8 mouse cellular contexts compared by ENCODE assay signal in genomic region chr1:39649691-39650434, GRCm38 (mm10). TPM values are rescaled to one million over a fixed set of nuclear protein-coding genes. Genes with fewer than 3 reads are reported as not detected.
DNase-seq lines count a peak whose midpoint lies in the region; ATAC-seq and TF ChIP-seq lines count a peak whose summit lies in the region.

No protein-coding gene starts in this region.

- H3K27me3 ChIP-seq in heart, embryonic 15.5 days: peaks cover 60% of the 10 kb centered on the region
- H3K27me3 ChIP-seq in forebrain, embryonic 14.5 days (replicated peaks; ENCODE audit: control insufficient read depth, insufficient read depth, low read length): peaks cover 27% of the 10 kb centered on the region; the same call in 1 of the 2 replicates
- no peaks in the 10 kb centered on the region for H3K27me3 ChIP-seq in midbrain, embryonic 14.5 days (ENCODE audit: control insufficient read depth, insufficient read depth, low read length)

- intact Hi-C loops in heart, postnatal 10 days (cut with DNase I): no loop called here

- H3K4me2 ChIP-seq in heart, embryonic 15.5 days: peak overlapping the region; percentile 100
- peak overlapping the region; percentile 99 for H3K4me2 ChIP-seq in forebrain, embryonic 14.5 days (ENCODE audit: low read length)
- peak overlapping the region; percentile 98 for H3K4me2 ChIP-seq in midbrain, embryonic 14.5 days (ENCODE audit: low read length)

- no peak for DNase-seq in heart, postnatal 10 days
- peak; percentile 45 for DNase-seq in brain, embryonic 14.5 days (ENCODE audit: low read depth)
- DNase-seq in forebrain, embryonic 14.5 days (ENCODE audit: low spot score): peak; percentile 47
- peak; percentile 23 to 43 for DNase-seq in layer of hippocampus, postnatal 25 days (ENCODE audit: extremely low spot score in 1 of 2, low spot score in 1 of 2)
- DNase-seq in midbrain, embryonic 14.5 days: peak; percentile 53
- DNase-seq in urinary bladder, adult 18-20 months (ENCODE audit: low spot score in 2 of 2): no peak

- WGBS in heart, embryonic 15.5 days: 19% methylated on average over 17 of the region's 17 CpGs
- 19% methylated on average over 17 of the region's 17 CpGs for WGBS in forebrain, embryonic 14.5 days
- WGBS in midbrain, embryonic 14.5 days: 16% methylated on average over 17 of the region's 17 CpGs

- peak overlapping the region; percentile 40 for H3K9ac ChIP-seq in heart, embryonic 15.5 days
- peak overlapping the region; percentile 66 for H3K9ac ChIP-seq in forebrain, embryonic 14.5 days (ENCODE audit: low read length)
- peak overlapping the region; percentile 72 for H3K9ac ChIP-seq in midbrain, embryonic 14.5 days (replicated peaks; ENCODE audit: low read length)

- H3K36me3 ChIP-seq in heart, embryonic 15.5 days: no peaks in the 10 kb centered on the region
- no peaks in the 10 kb centered on the region for H3K36me3 ChIP-seq in forebrain, embryonic 14.5 days (ENCODE audit: control insufficient read depth, insufficient read depth, low read length)
- H3K36me3 ChIP-seq in midbrain, embryonic 14.5 days (ENCODE audit: control insufficient read depth, insufficient read depth, low read length): no peaks in the 10 kb centered on the region

- no peak for TF ChIP-seq CTCF in brain, embryonic 14.5 days (IDR thresholded peaks at IDR 0.05; ENCODE audit: borderline replicate concordance, extremely low read depth, insufficient read depth, insufficient read length)

- H3K4me3 ChIP-seq in heart, embryonic 15.5 days: peak overlapping the region; percentile 62
- peak overlapping the region; percentile 54 for H3K4me3 ChIP-seq in forebrain, embryonic 14.5 days (ENCODE audit: low read depth, low read length)
- peak overlapping the region; percentile 62 for H3K4me3 ChIP-seq in midbrain, embryonic 14.5 days (replicated peaks; ENCODE audit: low read depth, low read length)

- no peak overlapping the region for H3K27ac ChIP-seq in heart, embryonic 15.5 days
- no peak overlapping the region for H3K27ac ChIP-seq in forebrain, embryonic 14.5 days (ENCODE audit: low read depth, low read length)
- peak overlapping the region; percentile 76 for H3K27ac ChIP-seq in midbrain, embryonic 14.5 days (replicated peaks; ENCODE audit: low read depth, low read length)

- no peak for TF ChIP-seq POLR2A in brain, embryonic 14.5 days (IDR thresholded peaks at IDR 0.05; ENCODE audit: borderline replicate concordance, extremely low read depth, insufficient read depth, insufficient read length, poor library complexity, severe bottlenecking)

- H3K9me3 ChIP-seq in heart, embryonic 15.5 days (replicated peaks): no peaks in the 10 kb centered on the region
- no peaks in the 10 kb centered on the region for H3K9me3 ChIP-seq in forebrain, embryonic 14.5 days (replicated peaks; ENCODE audit: control insufficient read depth, low read length)
- no peaks in the 10 kb centered on the region for H3K9me3 ChIP-seq in midbrain, embryonic 14.5 days (ENCODE audit: control insufficient read depth, low read length)

- ATAC-seq in heart, embryonic 15.5 days (replicated peaks; ENCODE audit: insufficient number of reproducible peaks, insufficient read depth, low FRiP score, low read depth): no peak
- ATAC-seq in forebrain, embryonic 14.5 days: 0 out of 2 replicates have a peak, but pooled peaks have one; percentile 16
- peak; percentile 36; the same call in 1 of the 2 replicates for ATAC-seq in midbrain, embryonic 14.5 days (ENCODE audit: low FRiP score, low TSS enrichment)
- no peak for ATAC-seq in activated CD4-positive, CD25-positive, alpha-beta regulatory T cell, adult 4 months

- peaks cover 16% of the 10 kb centered on the region for H3K4me1 ChIP-seq in heart, embryonic 15.5 days (replicated peaks)
- peaks cover 10% of the 10 kb centered on the region for H3K4me1 ChIP-seq in forebrain, embryonic 14.5 days (ENCODE audit: control insufficient read depth, insufficient read depth, low read length)
- H3K4me1 ChIP-seq in midbrain, embryonic 14.5 days (ENCODE audit: control insufficient read depth, insufficient read depth, low read length): peaks cover 10% of the 10 kb centered on the region; the same call in 1 of the 2 replicates

RNA-seq across cellular contexts. Expression of gene Creg2, which starts 1.4 kb away (rescaled TPM):
- 0.01 and 0.14 TPM in 2 replicates for polyA plus RNA-seq in heart, embryonic 15.5 days (2015; fragmentation: Nextera tagmentation; extraction: Ambion mirVana)
- not detected for total RNA-seq in heart, postnatal 10 days (2021)
- 1.4 and 4.7 TPM in 2 replicates for polyA plus RNA-seq in brain, embryonic 14.5 days (2012; rRNA removed)
- polyA plus RNA-seq in forebrain, embryonic 14.5 days (2014; fragmentation: Nextera tagmentation; extraction: Ambion mirVana): 0.65 and 0.80 TPM in 2 replicates
- 10 to 100 TPM; 84.2 to 90.8 TPM for total RNA-seq in layer of hippocampus, postnatal 25 days (2021)
- polyA plus RNA-seq in midbrain, embryonic 14.5 days (2014; fragmentation: Nextera tagmentation; extraction: Ambion mirVana): 4.2 and 5.8 TPM in 2 replicates
- polyA plus RNA-seq in activated CD4-positive, CD25-positive, alpha-beta regulatory T cell, adult 4 months (2017; shearing (Covaris generic)): under 1 TPM in 1 of 2 experiments, not detected in 1; 0.10 TPM

Comparison
In these comparisons a context has a peak if more than half of its experiments do, and no peak if none do; other contexts are left out.
1. ATAC-seq: peak in forebrain, embryonic 14.5 days (single experiment) and midbrain, embryonic 14.5 days (single experiment); none in heart, embryonic 15.5 days (single experiment) and activated CD4-positive, CD25-positive, alpha-beta regulatory T cell, adult 4 months (single experiment).
2. DNase-seq: peak in brain, embryonic 14.5 days (single experiment), forebrain, embryonic 14.5 days (single experiment), layer of hippocampus, postnatal 25 days (2 of 2) and midbrain, embryonic 14.5 days (single experiment); none in heart, postnatal 10 days (0 of 2) and urinary bladder, adult 18-20 months (0 of 2).
3. Peak in every context shown above with its lines, with median percentiles within 50 percentile points of each other: H3K4me2 ChIP-seq, H3K4me3 ChIP-seq and H3K9ac ChIP-seq.